Mouse (Mus musculus) ES-E14 (cell line): ENCODE results near the gene Camsap1.

Experiments
- MAFK ChIP-seq: IDR thresholded peaks from 2 replicates; pipeline ENCODE4 v1.6.1; 2014; ENCODE audit warnings: mild to moderate bottlenecking, low read depth, low read length, inconsistent platforms; ENCODE audit not compliant: insufficient read depth
- ZC3H11A ChIP-seq: IDR thresholded peaks from 2 replicates; pipeline ENCODE4 v1.6.1; 2012; ENCODE audit warnings: low read depth, mild to moderate bottlenecking, inconsistent platforms, low read length, borderline replicate concordance
- ZNF384 ChIP-seq: IDR thresholded peaks from 2 replicates; pipeline ENCODE4 v1.6.1; 2012; ENCODE audit warnings: low read depth, low read length, inconsistent platforms

- TF ChIP-seq MAFK (no peak), ZNF384 (no peak), ZC3H11A (no peak)
These were observed 33.8 kb downstream of the Camsap1 start for GRCm38 (mm10) chr2:25949291-25949690.
